Mouse (Mus musculus): Measurements from ENCODE around the gene Dennd1c.
A peak's percentile ranks its signal among the peaks of the same experiment; 100 is the strongest.

Dennd1c gene

DNA sequence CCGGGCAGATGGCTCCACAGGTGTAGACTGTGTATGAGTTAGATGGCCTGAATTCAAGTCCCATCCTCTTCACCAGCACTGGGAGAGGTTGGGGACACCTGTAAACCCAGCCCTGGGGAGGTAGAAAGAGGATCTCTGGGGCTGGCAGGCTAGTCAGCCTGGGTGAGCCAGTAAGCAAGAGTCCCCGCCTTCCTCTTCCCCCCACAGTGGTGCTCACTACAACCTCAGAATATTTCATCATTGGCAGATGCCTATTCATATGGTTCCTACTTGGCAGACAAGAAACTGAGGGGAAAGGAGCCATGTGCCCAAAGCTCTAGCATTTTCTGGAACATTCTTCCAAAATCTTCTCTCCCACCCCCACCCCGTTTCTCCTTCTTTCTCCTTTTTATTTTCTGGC is 29.5 kb downstream of the Dennd1c start:
- no peak for DNase-seq (ENCODE audit: low spot score)

- DNase-seq (ENCODE audit: low spot score), result no peak
Observed at GRCm38 (mm10) chr17:57047406-57047805, 30.9 kb downstream of the Dennd1c start.

GRCm38 (mm10) chr17:57041554-57041953 is 36.8 kb downstream of the Dennd1c start, which contains the start of gene Slc25a41:
Slc25a41 (minus strand) TSS chr17:57041654.
- no peak for DNase-seq (ENCODE audit: low spot score)

DNA sequence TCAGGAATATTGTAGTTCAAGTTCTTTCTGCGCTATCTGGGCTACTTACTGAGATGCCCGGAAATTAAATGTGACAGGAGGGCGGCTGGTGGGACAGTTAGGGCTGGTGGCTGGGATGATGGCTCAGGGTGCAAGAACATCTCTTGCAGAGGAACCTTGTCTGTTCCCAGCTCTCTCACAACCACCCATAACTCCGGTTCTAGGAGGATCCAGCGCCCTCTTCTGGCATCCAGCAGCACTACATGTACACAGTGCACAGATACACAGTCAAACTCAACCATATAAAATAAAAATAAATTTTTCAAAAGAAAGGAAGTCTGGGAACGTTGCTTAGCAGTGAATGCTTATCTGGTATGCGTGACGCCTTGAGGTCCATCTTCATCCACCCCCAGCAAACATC is 39.3 kb downstream of the Dennd1c start:
- no peak for DNase-seq (ENCODE audit: low spot score)

DNA sequence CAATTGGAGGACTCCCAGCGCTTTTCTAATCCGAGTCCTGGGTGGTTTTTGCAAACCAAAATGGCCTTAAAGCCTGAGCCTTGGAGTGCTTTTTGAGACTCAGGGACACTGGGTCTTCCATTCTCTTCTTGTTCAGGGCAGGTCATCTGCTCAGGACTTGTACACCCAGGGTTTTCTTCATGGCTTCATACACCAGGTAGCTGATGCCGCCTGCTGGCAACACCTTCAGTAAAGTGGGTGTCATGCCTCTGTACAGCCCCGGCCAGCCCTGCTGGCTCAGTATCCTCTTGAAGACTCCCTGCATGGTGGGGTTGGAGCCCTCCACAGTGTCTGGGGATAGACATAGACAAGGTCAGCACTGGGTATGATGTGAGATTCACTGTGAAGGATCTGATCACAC is 45.5 kb downstream of the Dennd1c start:
- DNase-seq (ENCODE audit: low spot score), result no peak

- peak; percentile 100 for DNase-seq (ENCODE audit: low spot score)
Observed at GRCm38 (mm10) chr17:57031661-57032420, 46.5 kb downstream of the Dennd1c start.

- DNase-seq (ENCODE audit: low spot score), result no peak
Observed at GRCm38 (mm10) chr17:57030931-57031660, 47.2 kb downstream of the Dennd1c start, which contains the start of gene Khsrp. Khsrp (minus strand) TSS chr17:57031522.

- no peak for DNase-seq (ENCODE audit: low spot score)
Observed at GRCm38 (mm10) chr17:57029691-57030090, 48.6 kb downstream of the Dennd1c start.

DNA sequence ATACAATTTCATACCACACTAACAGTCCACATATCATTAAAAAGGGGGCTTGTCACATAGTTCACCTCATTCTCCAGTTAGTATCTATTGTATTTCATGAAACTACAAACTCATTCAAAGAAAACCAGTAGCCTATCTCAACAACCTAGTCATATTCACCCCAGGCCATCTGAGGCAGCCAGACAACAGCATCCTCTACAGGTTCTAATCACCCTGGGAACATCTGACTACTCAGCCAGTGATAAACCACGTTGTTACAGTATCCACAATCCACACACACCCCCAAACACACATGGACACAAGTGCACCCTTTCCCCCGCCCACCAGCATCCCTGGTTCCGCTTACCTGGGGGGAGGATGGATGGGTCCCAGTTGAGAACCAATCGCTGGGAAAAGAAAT is 50.8 kb downstream of the Dennd1c start:
- DNase-seq (ENCODE audit: low spot score), result no peak

DNA sequence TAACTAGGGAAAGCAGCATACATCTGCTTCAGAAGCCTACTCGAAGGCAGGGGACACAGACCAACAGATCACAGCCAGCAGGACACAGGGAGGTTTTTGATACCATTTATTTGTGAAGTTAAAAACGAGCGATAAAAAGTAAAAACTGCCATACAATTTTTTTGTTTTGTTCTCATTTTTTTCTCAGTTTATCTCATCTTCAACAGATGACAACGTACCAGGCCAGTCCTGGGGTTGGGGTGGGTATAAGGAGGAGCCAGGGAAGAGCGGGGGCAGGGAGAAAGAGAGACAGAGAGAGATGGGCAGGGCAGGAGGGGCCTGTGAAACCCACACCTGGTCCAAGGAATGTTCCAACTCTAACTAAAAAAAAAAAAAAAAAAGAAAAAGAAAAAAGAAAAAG is 57.4 kb downstream of the Dennd1c start:
- DNase-seq (ENCODE audit: low spot score), result no peak

DNA sequence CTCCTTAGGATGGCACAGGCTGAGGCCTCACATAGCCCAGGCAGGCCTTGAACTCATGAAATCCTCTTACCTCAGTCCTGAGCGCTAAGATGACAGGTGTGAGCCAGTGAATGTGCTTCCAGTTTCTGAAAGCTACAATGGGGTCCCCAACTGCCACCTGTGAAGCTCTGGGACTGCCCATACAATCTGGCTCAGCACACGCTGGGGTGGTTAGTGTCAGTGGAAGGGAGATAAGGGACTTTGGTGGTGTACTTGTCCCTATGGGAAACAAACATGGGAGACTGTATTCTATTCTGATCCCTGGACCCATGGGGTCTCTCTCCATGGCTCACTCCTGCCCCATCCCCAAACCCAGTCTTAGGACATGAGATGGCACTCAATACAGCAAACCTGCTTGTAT is 58.6 kb downstream of the Dennd1c start:
- DNase-seq (ENCODE audit: low spot score), result no peak
